16 mouse cellular contexts compared by ENCODE assay signal in genomic region chr3:116698786-116699185, GRCm38 (mm10). TPM values are rescaled to one million over a fixed set of nuclear protein-coding genes. Genes with fewer than 3 reads are reported as not detected.
DNase-seq lines count a peak whose midpoint lies in the region; ATAC-seq and TF ChIP-seq lines count a peak whose summit lies in the region.
"Had no signal": no experiment of that assay in that cellular context is flagged by ENCODE, and none has a peak within 500 bp of the region (broad histone marks: within the 10 kb centered on the region; RNA-seq: fewer than 3 reads in every experiment).

No protein-coding gene starts in this region.

- no peak overlapping the region for H3K9ac ChIP-seq in forebrain, embryonic 14.5 days (ENCODE audit: low read length)
- H3K9ac ChIP-seq in intestine, postnatal 0 days (ENCODE audit: low read depth, low read length): no peak overlapping the region
- no peak overlapping the region for H3K9ac ChIP-seq in intestine, embryonic 15.5 days
- H3K9ac ChIP-seq: midbrain, embryonic 15.5 days; neural tube, embryonic 13.5 days had no signal

- no peaks in the 10 kb centered on the region for H3K27me3 ChIP-seq in forebrain, embryonic 14.5 days (replicated peaks; ENCODE audit: control insufficient read depth, insufficient read depth, low read length)
- H3K27me3 ChIP-seq in forebrain, embryonic 10.5 days (ENCODE audit: poor library complexity, severe bottlenecking): no peaks in the 10 kb centered on the region
- H3K27me3 ChIP-seq in intestine, postnatal 0 days (replicated peaks; ENCODE audit: control insufficient read depth, insufficient read depth, low read length): no peaks in the 10 kb centered on the region
- no peaks in the 10 kb centered on the region for H3K27me3 ChIP-seq in intestine, embryonic 15.5 days (replicated peaks)
- H3K27me3 ChIP-seq: midbrain, embryonic 15.5 days; neural tube, embryonic 13.5 days had no signal

- WGBS in forebrain, embryonic 14.5 days: 56% methylated on average over 2 of the region's 2 CpGs
- WGBS in forebrain, embryonic 10.5 days: 73% methylated on average over 2 of the region's 2 CpGs
- 68% methylated on average over 2 of the region's 2 CpGs for WGBS in intestine, postnatal 0 days
- 73% methylated on average over 2 of the region's 2 CpGs for WGBS in intestine, embryonic 15.5 days

- H3K4me2 ChIP-seq in forebrain, embryonic 14.5 days (ENCODE audit: low read length): no peak overlapping the region
- H3K4me2 ChIP-seq in intestine, postnatal 0 days (replicated peaks; ENCODE audit: low read depth): no peak overlapping the region
- H3K4me2 ChIP-seq in intestine, embryonic 15.5 days (replicated peaks): no peak overlapping the region
- H3K4me2 ChIP-seq: midbrain, embryonic 15.5 days; neural tube, embryonic 13.5 days had no signal

- no peaks in the 10 kb centered on the region for H3K9me3 ChIP-seq in forebrain, embryonic 14.5 days (replicated peaks; ENCODE audit: control insufficient read depth, low read length)
- no peaks in the 10 kb centered on the region for H3K9me3 ChIP-seq in forebrain, embryonic 10.5 days
- no peaks in the 10 kb centered on the region for H3K9me3 ChIP-seq in intestine, postnatal 0 days (ENCODE audit: control insufficient read depth)
- H3K9me3 ChIP-seq in intestine, embryonic 15.5 days: no peaks in the 10 kb centered on the region
- H3K9me3 ChIP-seq: G1E; midbrain, embryonic 15.5 days; neural tube, embryonic 13.5 days had no signal

- H3K4me1 ChIP-seq in forebrain, embryonic 14.5 days (ENCODE audit: control insufficient read depth, insufficient read depth, low read length): no peaks in the 10 kb centered on the region
- no peaks in the 10 kb centered on the region for H3K4me1 ChIP-seq in forebrain, embryonic 10.5 days
- no peaks in the 10 kb centered on the region for H3K4me1 ChIP-seq in intestine, postnatal 0 days (replicated peaks; ENCODE audit: control insufficient read depth, insufficient read depth, low read length)
- H3K4me1 ChIP-seq in intestine, embryonic 15.5 days (replicated peaks): no peaks in the 10 kb centered on the region
- H3K4me1 ChIP-seq: midbrain, embryonic 15.5 days; neural tube, embryonic 13.5 days had no signal

- H3K36me3 ChIP-seq in forebrain, embryonic 14.5 days (ENCODE audit: control insufficient read depth, insufficient read depth, low read length): no peaks in the 10 kb centered on the region
- H3K36me3 ChIP-seq in forebrain, embryonic 10.5 days (replicated peaks): peaks cover 2% of the 10 kb centered on the region
- 0 out of 2 replicates have a peak, but pooled peaks cover under 1% of the 10 kb centered on the region for H3K36me3 ChIP-seq in intestine, postnatal 0 days (ENCODE audit: control insufficient read depth, insufficient read depth)
- H3K36me3 ChIP-seq in intestine, embryonic 15.5 days: no peaks in the 10 kb centered on the region
- H3K36me3 ChIP-seq: midbrain, embryonic 15.5 days had no signal

- peak; percentile 11 for DNase-seq in forebrain, embryonic 14.5 days (ENCODE audit: low spot score)
- DNase-seq in forebrain, embryonic 10.5 days (ENCODE audit: extremely low spot score, low spot score): no peak
- peak; percentile 11 for DNase-seq in lung, postnatal 10 days
- DNase-seq in lung, postnatal 4 days: no peak
- peak; percentile 18 for DNase-seq in skeletal muscle tissue, adult 2 months (ENCODE audit: low read depth, low spot score)
- no peak for DNase-seq in urinary bladder, postnatal 36 days (ENCODE audit: low spot score in 2 of 2)
- DNase-seq: B cell, adult 2 months; cerebellum, adult 8-10 months had no signal

- TF ChIP-seq CTCF in intestine, postnatal 0 days (IDR thresholded peaks at IDR 0.05; ENCODE audit: low read depth): peak; percentile 43

- no peak overlapping the region for H3K4me3 ChIP-seq in forebrain, embryonic 14.5 days (ENCODE audit: low read depth, low read length)
- H3K4me3 ChIP-seq in forebrain, embryonic 10.5 days: no peak overlapping the region
- H3K4me3 ChIP-seq in intestine, postnatal 0 days (ENCODE audit: low read depth, low read length): no peak overlapping the region
- no peak overlapping the region for H3K4me3 ChIP-seq in intestine, embryonic 15.5 days (replicated peaks)
- H3K4me3 ChIP-seq: midbrain, embryonic 15.5 days; neural tube, embryonic 13.5 days had no signal

- no peak overlapping the region for H3K27ac ChIP-seq in forebrain, embryonic 14.5 days (ENCODE audit: low read depth, low read length)
- H3K27ac ChIP-seq in forebrain, embryonic 10.5 days: no peak overlapping the region
- no peak overlapping the region for H3K27ac ChIP-seq in intestine, postnatal 0 days (ENCODE audit: low read depth, low read length)
- H3K27ac ChIP-seq in intestine, embryonic 15.5 days: no peak overlapping the region
- H3K27ac ChIP-seq: midbrain, embryonic 15.5 days; neural tube, embryonic 13.5 days had no signal

- ATAC-seq in forebrain, embryonic 14.5 days: no peak
- no peak for ATAC-seq in intestine, postnatal 0 days
- no peak for ATAC-seq in intestine, embryonic 15.5 days
- ATAC-seq: activated CD4-positive, CD25-positive, alpha-beta regulatory T cell, adult 4 months; midbrain, embryonic 15.5 days had no signal

RNA-seq across cellular contexts. Expression of gene Slc35a3, which starts 13.8 kb away (rescaled TPM):
- polyA plus RNA-seq in forebrain, embryonic 14.5 days (2014; fragmentation: Nextera tagmentation; extraction: Ambion mirVana): 4.6 and 5.6 TPM in 2 replicates
- polyA plus RNA-seq in forebrain, embryonic 10.5 days (2016; fragmentation: Nextera tagmentation; extraction: Ambion mirVana): 8.3 and 9.8 TPM in 2 replicates
- polyA plus RNA-seq in intestine, postnatal 0 days (2015; fragmentation: Nextera tagmentation; extraction: Ambion mirVana): 19.1 and 20.0 TPM in 2 replicates
- 18.5 and 19.4 TPM in 2 replicates for polyA plus RNA-seq in intestine, embryonic 15.5 days (2015; fragmentation: Nextera tagmentation; extraction: Ambion mirVana)

RNA-seq across cellular contexts. Expression of gene Gm43191, which starts 17.7 kb away (rescaled TPM):
- not detected in 2 replicates for polyA plus RNA-seq in forebrain, embryonic 14.5 days (2014; fragmentation: Nextera tagmentation; extraction: Ambion mirVana)
- 0.84 TPM in 1 of 2 replicates, not detected in the other for polyA plus RNA-seq in forebrain, embryonic 10.5 days (2016; fragmentation: Nextera tagmentation; extraction: Ambion mirVana)
- not detected in 2 replicates for polyA plus RNA-seq in intestine, postnatal 0 days (2015; fragmentation: Nextera tagmentation; extraction: Ambion mirVana)
- polyA plus RNA-seq in intestine, embryonic 15.5 days (2015; fragmentation: Nextera tagmentation; extraction: Ambion mirVana): not detected in 2 replicates
- polyA plus RNA-seq: activated CD4-positive, CD25-positive, alpha-beta regulatory T cell, adult 4 months; G1E; intestine, embryonic 14.5 days; liver, embryonic 16.5 days; midbrain, embryonic 15.5 days; neural tube, embryonic 13.5 days had no signal

RNA-seq across cellular contexts. Expression of gene Mfsd14a, which starts 36.3 kb away (rescaled TPM):
- polyA plus RNA-seq in forebrain, embryonic 14.5 days (2014; fragmentation: Nextera tagmentation; extraction: Ambion mirVana): 80.8 and 88.0 TPM in 2 replicates
- polyA plus RNA-seq in forebrain, embryonic 10.5 days (2016; fragmentation: Nextera tagmentation; extraction: Ambion mirVana): 82.2 and 84.4 TPM in 2 replicates
- 39.4 and 40.0 TPM in 2 replicates for polyA plus RNA-seq in intestine, postnatal 0 days (2015; fragmentation: Nextera tagmentation; extraction: Ambion mirVana)
- 82.6 and 87.3 TPM in 2 replicates for polyA plus RNA-seq in intestine, embryonic 15.5 days (2015; fragmentation: Nextera tagmentation; extraction: Ambion mirVana)

Comparison
In these comparisons a context has a peak if more than half of its experiments do, and no peak if none do; other contexts are left out.
1. DNase-seq: peak in forebrain, embryonic 14.5 days (single experiment), lung, postnatal 10 days (single experiment) and skeletal muscle tissue, adult 2 months (single experiment); none in forebrain, embryonic 10.5 days (single experiment), lung, postnatal 4 days (0 of 2) and urinary bladder, postnatal 36 days (0 of 2).